Mouse (Mus musculus): ENCODE measurements around the gene Gm20696. TPM values are rescaled to one million over a fixed set of nuclear protein-coding genes. Genes with fewer than 3 reads are reported as not detected.

Gene Gm20696
- total RNA-seq (2014; fragmentation: Nextera tagmentation) (4.8 and 7.1 TPM in 2 replicates), total RNA-seq (2017) (1.2 and 1.5 TPM in 2 replicates), polyA plus RNA-seq (2012) (not detected in 2 replicates)

DNA sequence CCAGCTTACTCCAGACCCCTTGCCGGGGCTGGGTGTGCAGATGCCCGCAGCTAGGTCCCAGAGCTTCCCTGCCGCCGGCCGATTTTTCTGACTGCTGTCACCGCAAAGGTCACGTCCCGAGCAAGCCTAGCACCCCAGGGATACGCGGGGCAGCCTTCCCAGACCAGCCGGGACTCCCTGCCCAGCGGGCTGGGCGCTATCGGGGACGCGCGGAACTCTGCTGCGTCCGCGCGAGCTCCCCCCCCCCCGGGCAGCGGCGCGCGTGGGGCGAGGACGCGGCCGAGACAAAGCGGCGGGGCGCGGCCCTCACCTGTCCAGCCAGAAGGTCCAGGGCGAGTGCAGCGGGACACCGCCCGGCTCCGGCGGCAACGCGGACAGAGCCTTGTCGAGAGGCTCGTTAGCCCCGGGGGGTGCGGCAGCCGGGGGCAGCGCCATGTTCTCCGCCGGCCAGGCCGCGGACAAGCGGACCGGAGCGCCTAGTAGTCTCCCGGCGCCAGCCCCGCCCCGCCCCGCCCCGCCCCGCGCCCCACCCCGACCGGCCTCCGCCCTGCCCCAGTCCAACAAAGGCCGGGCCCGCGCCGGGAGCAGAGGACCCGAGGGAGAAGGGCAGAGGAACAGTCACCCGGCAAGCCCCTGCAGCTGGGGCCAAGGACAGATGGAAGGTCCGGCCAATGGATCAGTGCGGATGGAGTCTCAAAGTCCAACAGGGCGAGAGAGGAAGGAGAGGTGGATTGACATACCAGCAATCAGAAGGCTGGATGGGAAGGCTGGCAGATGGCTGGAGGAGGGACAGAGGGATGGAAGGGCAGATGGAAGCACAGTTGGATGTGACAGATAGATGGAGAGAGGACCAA, at the start of gene Gm20696, which contains the start of gene Eif4e3:
TSS of gene Gm20696 (minus strand) at position 480 of the 854 bp plus-strand sequence.
TSS of gene Eif4e3 (minus strand) at position 454 of the 854 bp plus-strand sequence.
- TF ChIP-seq CTCF (IDR thresholded peaks at IDR 0.05; ENCODE audit: low read depth, low read length) (no peak), POLR2AphosphoS5 (IDR thresholded peaks at IDR 0.05; ENCODE audit: insufficient replicate concordance, low read depth, low read length) (no peak), TAL1 (conservative IDR thresholded peaks at IDR 0.05; ENCODE audit: low read depth, low read length) (no peak), GATA1 (IDR thresholded peaks at IDR 0.05; ENCODE audit: borderline replicate concordance, low read length) (no peak), GATA2 (IDR thresholded peaks at IDR 0.05; ENCODE audit: borderline replicate concordance, low read depth, low read length) (no peak)
- Histone ChIP-seq H3K27me3 (ENCODE audit: insufficient read depth, low read length) (no peaks in the 10 kb centered on the region), H3K9me3 (replicated peaks) (peaks cover 63% of the 10 kb centered on the region), H3K4me3 (ENCODE audit: low read depth, low read length) (no peak within 1 kb of the TSS; the same call in 1 of the 2 replicates), H3K4me1 (ENCODE audit: insufficient read depth, low read depth, low read length) (no peaks in the 10 kb centered on the region), H3K36me3 (replicated peaks) (no peaks in the 10 kb centered on the region)
- ATAC-seq (ENCODE audit: extremely low read depth, insufficient number of reproducible peaks, low FRiP score, poor library complexity, severe bottlenecking) (no peak), DNase-seq (ENCODE audit: low spot score) (no peak)

DNA sequence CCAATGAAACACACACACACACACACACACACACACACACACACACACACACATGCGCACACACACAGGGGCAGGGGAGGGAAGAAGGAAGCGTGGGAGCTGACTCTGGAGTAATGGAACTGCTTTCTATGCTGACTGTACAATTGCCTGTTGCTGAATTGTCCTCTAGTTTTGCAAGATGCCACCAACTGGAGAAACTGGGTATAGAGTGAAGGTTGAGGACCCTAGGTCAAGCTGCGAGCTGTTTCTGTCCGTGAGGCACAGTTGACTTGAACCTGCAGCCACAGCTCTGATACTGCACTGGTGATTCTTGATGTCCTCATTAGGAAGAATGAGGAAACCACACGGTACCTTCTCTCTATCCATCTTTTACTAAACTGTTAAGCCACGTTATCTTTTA, 49.3 kb upstream of the Gm20696 start:
- Histone ChIP-seq H3K27me3 (ENCODE audit: insufficient read depth, low read length) (no peaks in the 10 kb centered on the region), H3K36me3 (replicated peaks) (no peaks in the 10 kb centered on the region), H3K9me3 (replicated peaks) (peaks cover 44% of the 10 kb centered on the region), H3K4me1 (ENCODE audit: insufficient read depth, low read depth, low read length) (no peaks in the 10 kb centered on the region), H3K4me3 (ENCODE audit: low read depth, low read length) (no peak overlapping the region)
- ATAC-seq (ENCODE audit: extremely low read depth, insufficient number of reproducible peaks, low FRiP score, poor library complexity, severe bottlenecking), result no peak
- no peak for TF ChIP-seq CTCF (IDR thresholded peaks at IDR 0.05; ENCODE audit: low read depth, low read length)
- no peak for TF ChIP-seq GATA2 (IDR thresholded peaks at IDR 0.05; ENCODE audit: borderline replicate concordance, low read depth, low read length)
- TF ChIP-seq GATA1 (IDR thresholded peaks at IDR 0.05; ENCODE audit: borderline replicate concordance, low read length), result no peak
- TF ChIP-seq TAL1 (conservative IDR thresholded peaks at IDR 0.05; ENCODE audit: low read depth, low read length), result no peak
- no peak for TF ChIP-seq POLR2AphosphoS5 (IDR thresholded peaks at IDR 0.05; ENCODE audit: insufficient replicate concordance, low read depth, low read length)
- DNase-seq (ENCODE audit: low spot score), result no peak

DNA sequence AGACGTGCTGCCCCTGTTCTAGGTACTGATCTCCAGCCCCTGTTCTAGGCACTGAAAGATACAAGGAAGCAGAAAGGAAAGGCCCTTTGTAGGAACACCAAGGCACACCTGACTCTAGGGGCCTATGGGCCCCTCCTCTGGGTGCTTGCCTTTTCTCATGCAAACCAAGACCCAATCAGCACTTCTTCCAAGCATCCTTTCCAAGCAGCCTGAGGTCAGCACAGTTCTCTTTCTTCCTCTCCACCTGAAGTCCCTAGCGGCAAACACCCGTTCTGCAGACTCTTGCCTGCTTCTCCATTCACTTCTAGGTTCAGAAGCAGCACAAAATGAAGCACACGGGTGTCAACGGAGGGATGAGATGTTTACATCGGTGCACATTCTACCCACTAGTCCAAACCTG, 48.6 kb upstream of the Gm20696 start:
- Histone ChIP-seq H3K27me3 (ENCODE audit: insufficient read depth, low read length) (no peaks in the 10 kb centered on the region; the same call in 1 of the 2 replicates), H3K36me3 (replicated peaks) (no peaks in the 10 kb centered on the region), H3K9me3 (replicated peaks) (peaks cover 45% of the 10 kb centered on the region), H3K4me3 (ENCODE audit: low read depth, low read length) (no peak overlapping the region), H3K4me1 (ENCODE audit: insufficient read depth, low read depth, low read length) (no peaks in the 10 kb centered on the region)
- DNase-seq (ENCODE audit: low spot score) (no peak), ATAC-seq (ENCODE audit: extremely low read depth, insufficient number of reproducible peaks, low FRiP score, poor library complexity, severe bottlenecking) (no peak)
- TF ChIP-seq GATA2 (IDR thresholded peaks at IDR 0.05; ENCODE audit: borderline replicate concordance, low read depth, low read length), result no peak
- TF ChIP-seq CTCF (IDR thresholded peaks at IDR 0.05; ENCODE audit: low read depth, low read length), result no peak
- no peak for TF ChIP-seq TAL1 (conservative IDR thresholded peaks at IDR 0.05; ENCODE audit: low read depth, low read length)
- no peak for TF ChIP-seq GATA1 (IDR thresholded peaks at IDR 0.05; ENCODE audit: borderline replicate concordance, low read length)
- TF ChIP-seq POLR2AphosphoS5 (IDR thresholded peaks at IDR 0.05; ENCODE audit: insufficient replicate concordance, low read depth, low read length), result no peak

DNA sequence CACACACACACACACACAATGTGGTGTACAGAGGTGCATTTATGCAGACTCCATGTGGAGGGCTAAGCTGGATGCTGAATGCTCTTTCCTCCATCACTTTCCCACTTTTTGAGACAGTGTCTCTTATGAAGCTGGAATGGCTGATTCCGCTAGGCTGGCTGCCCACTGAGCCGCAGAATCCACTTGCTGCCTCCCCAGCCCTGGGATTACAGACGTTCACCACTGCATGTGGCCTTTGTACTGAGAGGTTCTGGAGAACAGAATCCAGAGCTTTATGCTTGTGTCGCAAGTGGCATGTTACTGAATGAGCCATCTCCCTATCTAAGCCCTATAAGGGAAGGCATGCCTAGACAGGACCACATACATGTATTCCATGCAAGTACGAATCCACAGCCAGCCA, 46.7 kb upstream of the Gm20696 start:
- TF ChIP-seq POLR2AphosphoS5 (IDR thresholded peaks at IDR 0.05; ENCODE audit: insufficient replicate concordance, low read depth, low read length) (no peak), GATA2 (IDR thresholded peaks at IDR 0.05; ENCODE audit: borderline replicate concordance, low read depth, low read length) (no peak), GATA1 (IDR thresholded peaks at IDR 0.05; ENCODE audit: borderline replicate concordance, low read length) (no peak), CTCF (IDR thresholded peaks at IDR 0.05; ENCODE audit: low read depth, low read length) (no peak), TAL1 (conservative IDR thresholded peaks at IDR 0.05; ENCODE audit: low read depth, low read length) (no peak)

DNA sequence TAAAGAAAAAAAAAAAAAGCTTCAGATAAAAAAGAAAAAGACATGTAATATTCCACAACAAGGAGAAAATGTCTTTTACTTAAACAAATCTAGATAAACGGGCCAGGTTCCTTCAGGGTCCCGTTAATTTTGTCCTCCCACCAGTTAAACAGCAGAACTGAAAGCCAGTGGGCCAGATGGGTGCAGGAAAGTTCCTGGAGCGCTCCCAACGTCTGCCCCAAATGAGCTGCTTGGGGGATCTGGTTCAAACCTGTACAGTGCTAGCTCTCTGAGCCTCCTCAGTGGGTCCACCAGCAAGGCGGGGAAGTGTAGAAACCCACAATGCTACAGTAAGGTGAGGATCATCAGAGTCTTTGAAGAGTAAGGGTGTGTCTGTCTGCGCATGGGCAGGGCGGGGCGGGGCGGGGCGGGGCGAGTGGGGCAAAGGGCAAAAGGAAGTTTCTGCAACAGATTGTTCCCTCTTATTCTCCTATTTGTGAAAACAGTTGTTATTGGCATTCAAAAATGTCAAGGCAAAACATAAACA, 45.0 kb upstream of the Gm20696 start:
- peaks cover 54% of the 10 kb centered on the region for H3K9me3 ChIP-seq (replicated peaks)
- H3K36me3 ChIP-seq (replicated peaks), result no peaks in the 10 kb centered on the region
- DNase-seq (ENCODE audit: low spot score), result no peak
- no peak overlapping the region for H3K4me3 ChIP-seq (ENCODE audit: low read depth, low read length)
- ATAC-seq (ENCODE audit: extremely low read depth, insufficient number of reproducible peaks, low FRiP score, poor library complexity, severe bottlenecking), result no peak
- H3K27me3 ChIP-seq (ENCODE audit: insufficient read depth, low read length), result no peaks in the 10 kb centered on the region; the same call in 1 of the 2 replicates
- TF ChIP-seq GATA2 (IDR thresholded peaks at IDR 0.05; ENCODE audit: borderline replicate concordance, low read depth, low read length) (no peak), CTCF (IDR thresholded peaks at IDR 0.05; ENCODE audit: low read depth, low read length) (no peak), POLR2AphosphoS5 (IDR thresholded peaks at IDR 0.05; ENCODE audit: insufficient replicate concordance, low read depth, low read length) (no peak), TAL1 (conservative IDR thresholded peaks at IDR 0.05; ENCODE audit: low read depth, low read length) (no peak), GATA1 (IDR thresholded peaks at IDR 0.05; ENCODE audit: borderline replicate concordance, low read length) (no peak)
- H3K4me1 ChIP-seq (ENCODE audit: insufficient read depth, low read depth, low read length), result no peaks in the 10 kb centered on the region

More for the DNA sequence above, 46.7 kb upstream of the Gm20696 start:
- Histone ChIP-seq H3K27me3 (ENCODE audit: insufficient read depth, low read length) (no peaks in the 10 kb centered on the region; the same call in 1 of the 2 replicates), H3K4me3 (ENCODE audit: low read depth, low read length) (no peak overlapping the region), H3K4me1 (ENCODE audit: insufficient read depth, low read depth, low read length) (no peaks in the 10 kb centered on the region), H3K9me3 (replicated peaks) (peaks cover 47% of the 10 kb centered on the region), H3K36me3 (replicated peaks) (no peaks in the 10 kb centered on the region)
- DNase-seq (ENCODE audit: low spot score) (no peak), ATAC-seq (ENCODE audit: extremely low read depth, insufficient number of reproducible peaks, low FRiP score, poor library complexity, severe bottlenecking) (no peak)

DNA sequence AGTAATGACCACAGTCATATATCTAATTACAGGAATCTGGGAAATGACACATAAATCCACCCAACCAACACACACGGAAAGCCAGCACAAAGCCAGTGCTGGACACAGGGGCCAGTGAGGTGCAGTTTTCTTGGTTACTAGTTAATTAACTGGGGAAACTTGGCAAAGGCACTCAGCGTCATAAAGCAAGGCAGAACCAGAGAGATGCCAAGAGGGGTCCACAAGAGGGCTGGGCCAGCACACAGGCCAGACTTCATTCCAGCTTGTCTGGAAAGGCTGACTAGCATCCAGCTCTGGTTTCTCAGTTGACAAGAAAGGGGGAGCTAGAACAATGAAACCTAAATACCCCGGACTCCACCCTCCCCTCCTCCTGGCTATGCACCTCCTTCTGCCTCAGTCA, 33.9 kb upstream of the Gm20696 start:
- TF ChIP-seq TAL1 (conservative IDR thresholded peaks at IDR 0.05; ENCODE audit: low read depth, low read length) (no peak), POLR2AphosphoS5 (IDR thresholded peaks at IDR 0.05; ENCODE audit: insufficient replicate concordance, low read depth, low read length) (no peak), GATA2 (IDR thresholded peaks at IDR 0.05; ENCODE audit: borderline replicate concordance, low read depth, low read length) (no peak), GATA1 (IDR thresholded peaks at IDR 0.05; ENCODE audit: borderline replicate concordance, low read length) (no peak), CTCF (IDR thresholded peaks at IDR 0.05; ENCODE audit: low read depth, low read length) (no peak)

More for the DNA sequence above, 33.9 kb upstream of the Gm20696 start:
- Histone ChIP-seq H3K36me3 (replicated peaks) (no peaks in the 10 kb centered on the region), H3K4me3 (ENCODE audit: low read depth, low read length) (no peak overlapping the region), H3K4me1 (ENCODE audit: insufficient read depth, low read depth, low read length) (no peaks in the 10 kb centered on the region), H3K27me3 (ENCODE audit: insufficient read depth, low read length) (no peaks in the 10 kb centered on the region), H3K9me3 (replicated peaks) (peaks cover 52% of the 10 kb centered on the region)
- ATAC-seq (ENCODE audit: extremely low read depth, insufficient number of reproducible peaks, low FRiP score, poor library complexity, severe bottlenecking), result no peak
- DNase-seq (ENCODE audit: low spot score), result no peak

Data from G1E (cell line).